Mouse (Mus musculus): ENCODE measurements around the gene Actl9.

Actl9 gene

DNA sequence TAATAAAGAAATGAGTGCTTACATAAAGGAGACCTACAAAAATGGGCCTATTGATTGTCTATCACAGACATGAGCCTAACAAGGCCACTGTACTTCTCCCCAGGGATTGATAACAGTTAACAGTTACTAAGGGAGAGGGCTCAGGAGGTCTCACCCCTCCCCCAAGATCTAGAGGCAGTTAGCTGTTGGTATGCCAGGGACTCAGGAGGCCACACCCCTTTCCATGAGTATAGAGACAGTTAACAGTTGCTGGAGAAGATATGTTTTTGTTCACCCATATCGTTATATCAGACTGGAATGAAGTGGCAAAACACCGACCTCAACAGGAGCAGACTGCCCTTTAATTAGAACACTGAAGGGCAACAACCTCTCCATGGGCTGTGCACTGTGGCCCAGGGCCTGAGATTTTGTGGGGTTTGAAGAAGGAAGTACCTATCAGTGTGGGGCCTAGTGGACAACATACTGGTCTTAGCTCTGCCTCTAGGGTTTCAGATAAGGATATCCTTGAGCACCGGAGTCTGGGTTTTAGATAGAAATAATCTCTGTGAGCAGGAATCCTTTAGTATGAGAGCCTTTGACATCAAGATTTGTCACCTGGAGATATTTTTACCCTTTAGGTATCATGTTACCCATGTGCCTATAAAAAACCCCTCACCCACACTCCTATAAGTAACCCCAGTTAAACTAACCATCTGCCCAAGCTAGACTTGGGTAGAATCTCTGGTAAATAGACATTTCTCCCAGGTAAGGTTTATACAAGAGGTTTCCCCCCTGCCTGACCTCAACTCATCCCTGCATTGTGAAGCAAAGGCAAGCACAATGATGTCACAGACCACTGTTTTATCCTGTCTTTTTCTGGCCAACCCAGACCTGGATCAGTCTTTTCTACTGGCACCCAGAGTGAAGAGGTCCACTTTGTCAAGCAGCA lies at the start of gene Actl9:
Actl9 (plus strand) TSS at position 878 of the 928 bp plus-strand sequence.
- no peak for DNase-seq (ENCODE audit: low spot score)

DNA sequence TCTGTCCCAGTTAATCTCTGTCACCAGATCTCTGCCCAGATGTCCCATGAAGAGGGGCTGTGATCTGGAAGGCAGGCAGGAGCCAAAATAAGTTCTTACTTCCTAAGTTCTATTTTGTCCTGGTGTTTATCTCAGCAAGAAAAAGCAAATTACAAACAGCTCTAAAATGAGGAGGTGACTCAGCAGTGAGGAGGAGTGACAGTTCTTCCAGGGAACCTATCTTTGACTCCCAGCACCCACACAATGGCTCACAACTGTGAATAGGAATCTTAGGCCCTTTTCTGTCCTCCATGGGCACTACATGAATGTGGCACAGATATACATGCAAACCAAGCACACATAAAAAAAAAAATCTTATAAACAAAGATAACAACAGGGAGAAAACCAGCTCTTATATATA lies 47.0 kb upstream of the Actl9 start:
- no peak for DNase-seq (ENCODE audit: low spot score)

DNA sequence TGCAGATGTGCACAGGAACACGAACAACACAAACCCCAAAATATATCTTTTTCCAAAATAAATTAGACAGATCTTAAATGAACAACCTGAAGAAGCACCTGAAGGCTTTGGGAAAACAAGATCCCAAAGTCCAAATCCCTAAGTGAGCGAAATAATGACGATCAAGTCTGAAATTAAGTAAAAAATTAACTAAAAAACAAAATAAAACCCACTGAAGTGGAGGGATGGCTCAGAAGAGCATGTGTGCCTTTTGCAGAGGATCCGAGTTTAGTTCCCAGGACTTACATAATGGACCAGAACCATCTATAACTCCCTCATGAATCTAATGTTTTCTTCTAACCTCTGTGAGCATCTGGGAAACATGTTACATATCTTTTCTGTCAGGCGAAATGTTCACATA lies 40.4 kb upstream of the Actl9 start:
- no peak for DNase-seq (ENCODE audit: low spot score)

DNA sequence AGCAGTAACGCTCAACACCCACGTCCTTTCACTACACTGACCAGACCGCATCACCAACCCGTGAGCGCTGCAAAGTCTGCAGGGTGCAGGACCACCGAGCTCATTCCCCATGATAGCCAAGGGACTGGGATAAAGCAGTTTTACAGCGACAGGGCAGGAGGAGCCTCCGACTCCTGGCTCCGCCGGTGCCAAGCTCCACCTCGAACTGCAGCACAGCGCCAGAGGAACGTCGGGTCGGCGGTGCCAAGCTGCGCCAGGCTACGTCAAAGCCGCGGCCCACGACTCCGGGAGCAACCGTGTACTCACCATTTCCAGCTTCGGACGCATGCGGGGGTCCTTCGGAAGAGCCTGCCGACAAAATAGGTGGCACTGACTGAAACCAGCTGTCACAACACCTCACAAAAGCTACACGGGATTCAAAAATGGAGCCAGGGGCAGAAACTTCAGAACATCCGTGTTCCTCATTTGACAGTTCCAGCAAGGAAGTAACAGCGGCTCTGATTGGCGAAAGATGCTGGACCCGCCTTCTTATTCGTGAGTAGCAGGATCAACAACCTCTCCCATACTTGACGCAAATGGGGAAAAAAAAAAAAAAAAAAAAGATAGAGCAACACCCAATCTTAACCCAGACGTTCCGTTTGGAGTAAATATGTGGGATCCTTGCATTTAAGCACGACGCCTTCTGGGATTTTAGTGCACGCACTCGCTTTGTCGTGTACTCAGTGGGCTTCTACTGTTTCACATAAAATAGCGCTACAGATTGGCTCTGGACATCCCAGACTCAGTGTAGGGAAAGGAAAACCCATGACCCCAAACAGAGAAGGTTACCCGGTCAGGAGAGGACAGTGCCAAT lies 38.3 kb upstream of the Actl9 start, which contains the start of gene Zfp101:
Zfp101 (minus strand) TSS at position 460 of the 853 bp plus-strand sequence.
- DNase-seq (ENCODE audit: low spot score), result peak; percentile 64

DNA sequence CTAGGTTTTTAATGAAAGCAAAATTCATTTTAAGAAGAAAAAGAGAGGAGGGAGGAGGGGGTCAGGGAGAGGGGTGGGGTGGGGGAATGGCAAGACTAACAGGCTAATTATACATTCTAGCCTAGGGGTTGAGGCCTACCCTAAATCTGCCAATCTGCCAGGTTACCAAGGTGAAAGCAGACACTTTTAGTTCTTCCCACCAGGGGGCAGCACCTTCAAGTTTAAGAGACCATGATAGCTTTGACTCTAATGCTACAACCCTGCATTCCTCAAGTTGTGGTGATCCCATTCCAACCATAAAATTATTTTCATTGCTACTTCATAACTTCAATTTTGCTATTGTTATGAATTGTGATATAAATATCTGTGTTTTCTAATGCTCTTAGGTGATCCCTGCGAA lies 6.5 kb downstream of the Actl9 start:
- peak; percentile 80 for DNase-seq (ENCODE audit: low spot score)

DNA sequence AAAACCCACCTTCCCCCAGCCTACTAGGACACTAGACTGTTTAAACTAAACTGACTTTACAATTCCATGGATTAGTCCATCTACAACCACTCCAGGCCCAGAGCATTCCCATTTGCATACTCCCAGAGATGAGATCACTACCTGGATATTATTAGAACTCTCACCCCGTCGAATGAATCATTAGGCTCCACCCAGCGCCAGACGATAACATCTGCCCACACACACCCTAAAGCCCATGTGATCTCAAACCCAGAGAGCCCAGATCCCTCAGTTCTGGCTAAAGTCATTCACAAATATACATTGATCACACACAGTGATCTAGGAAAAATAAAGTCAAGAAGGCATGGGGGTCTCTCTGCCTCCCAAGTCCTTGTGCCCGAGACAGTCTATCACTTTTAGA lies 7.2 kb downstream of the Actl9 start:
- DNase-seq (ENCODE audit: low spot score), result peak; percentile 29

DNA sequence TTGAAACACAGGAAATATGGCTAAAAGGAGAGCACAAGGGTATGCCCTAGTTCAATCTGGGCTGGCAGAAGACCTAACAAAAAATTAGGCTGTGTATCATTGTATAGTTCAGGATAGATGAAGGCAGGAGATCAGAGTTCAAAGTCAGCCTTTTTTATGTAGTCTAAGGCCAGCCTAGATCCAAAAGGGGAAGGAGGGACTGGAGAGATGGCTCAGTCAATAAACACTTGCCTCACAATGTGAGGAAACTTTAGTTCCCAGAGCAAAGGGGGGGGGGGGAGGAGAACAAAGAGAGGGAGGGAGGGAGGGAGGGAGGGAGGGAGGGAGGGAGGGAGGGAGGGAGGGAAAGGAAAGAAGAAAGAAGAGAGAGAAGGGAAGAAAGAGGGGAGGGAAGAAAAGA lies 8.5 kb downstream of the Actl9 start:
- no peak for DNase-seq (ENCODE audit: low spot score)

DNA sequence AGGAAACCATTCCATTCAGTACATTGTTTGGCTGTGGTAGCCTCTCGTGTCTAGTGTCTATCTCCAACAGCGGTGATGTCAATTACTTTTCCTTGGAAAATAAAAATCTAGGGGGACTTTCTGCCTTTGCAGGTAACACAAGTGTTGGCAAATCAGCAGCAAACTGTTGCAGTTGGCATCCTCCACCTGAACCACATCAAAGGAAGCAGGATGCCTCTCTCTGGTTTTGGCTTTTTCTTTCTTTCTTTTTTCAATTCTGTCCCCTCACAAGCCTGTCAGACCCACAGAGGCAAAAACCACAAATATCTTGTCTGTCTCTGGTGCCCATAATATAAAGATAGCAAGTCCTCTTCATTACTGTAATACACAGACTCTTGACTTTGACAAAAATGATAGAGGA lies 23.9 kb downstream of the Actl9 start:
- no peak for DNase-seq (ENCODE audit: low spot score)

DNA sequence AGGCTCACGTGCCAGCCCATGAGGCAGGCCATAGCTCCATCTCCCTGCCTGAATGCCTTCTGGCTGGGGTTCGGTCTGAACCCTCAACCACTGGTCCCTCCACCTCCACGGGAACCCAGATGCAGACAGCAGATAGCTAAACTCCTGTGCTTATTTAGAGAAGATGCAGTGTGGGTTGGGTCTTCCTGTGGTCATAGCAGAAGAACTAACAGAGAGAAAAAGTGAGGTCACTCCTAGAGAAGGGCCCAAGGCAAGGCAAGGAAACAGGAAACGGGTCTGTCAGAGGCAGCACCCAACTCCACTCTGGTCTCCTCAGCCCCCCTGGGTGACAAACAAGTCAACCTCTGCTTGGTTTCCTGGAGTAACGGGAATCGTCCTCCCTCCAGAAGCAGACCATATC lies 38.5 kb downstream of the Actl9 start:
- DNase-seq (ENCODE audit: low spot score), result no peak

All from urinary bladder, postnatal 25 days (tissue).